Mouse (Mus musculus): ENCODE measurements at regions not wholly inside any gene's neighbourhood (a gene's known extent, or its start where the extent isn't known, plus 50 kb on each side); places are given as distances from the start of the nearest gene placed in this dataset.

GRCm38 (mm10) chr3:102574320-102574719, 104.6 kb downstream of the Ngf start:
- no peak for DNase-seq (ENCODE audit: low spot score in 2 of 2)

- no peak for DNase-seq (ENCODE audit: low spot score in 2 of 2)
Measured at GRCm38 (mm10) chr3:102576896-102577295, 107.2 kb downstream of the Ngf start.

- DNase-seq (ENCODE audit: low spot score in 2 of 2), result no peak
Measured at GRCm38 (mm10) chr3:102581830-102582229, 112.1 kb downstream of the Ngf start.

- no peak for DNase-seq (ENCODE audit: low spot score in 2 of 2)
Measured at GRCm38 (mm10) chr3:102585136-102585535, 115.4 kb downstream of the Ngf start.

GRCm38 (mm10) chr3:102586221-102586620, 116.5 kb downstream of the Ngf start:
- no peak for DNase-seq (ENCODE audit: low spot score in 2 of 2)

GRCm38 (mm10) chr3:102592041-102592440, 122.3 kb downstream of the Ngf start:
- no peak for DNase-seq (ENCODE audit: low spot score in 2 of 2)

GRCm38 (mm10) chr3:102596944-102597551, 127.3 kb downstream of the Ngf start:
- DNase-seq (ENCODE audit: low spot score in 2 of 2), result no peak

GRCm38 (mm10) chr3:102599061-102599460, 129.3 kb downstream of the Ngf start:
- DNase-seq (ENCODE audit: low spot score in 2 of 2), result no peak

GRCm38 (mm10) chr3:102602766-102603165, 131.6 kb upstream of the Tspan2 start:
- no peak for DNase-seq (ENCODE audit: low spot score in 2 of 2)

GRCm38 (mm10) chr3:102605284-102605683, 129.0 kb upstream of the Tspan2 start:
- no peak for DNase-seq (ENCODE audit: low spot score in 2 of 2)

GRCm38 (mm10) chr3:102610970-102611369, 123.4 kb upstream of the Tspan2 start:
- DNase-seq (ENCODE audit: low spot score in 2 of 2), result no peak

GRCm38 (mm10) chr3:102611398-102612366, 122.6 kb upstream of the Tspan2 start:
- no peak for DNase-seq (ENCODE audit: low spot score in 2 of 2)

- DNase-seq (ENCODE audit: low spot score in 2 of 2), result no peak
Measured at GRCm38 (mm10) chr3:102619666-102620377, 114.5 kb upstream of the Tspan2 start.

- DNase-seq (ENCODE audit: low spot score in 2 of 2), result no peak
Measured at GRCm38 (mm10) chr3:102636076-102636475, 98.3 kb upstream of the Tspan2 start.

GRCm38 (mm10) chr3:102636674-102637073, 97.7 kb upstream of the Tspan2 start:
- no peak for DNase-seq (ENCODE audit: low spot score in 2 of 2)

- peak; percentile 72 to 82 for DNase-seq (ENCODE audit: low spot score in 2 of 2)
Measured at GRCm38 (mm10) chr3:102644276-102644940, 89.9 kb upstream of the Tspan2 start.

GRCm38 (mm10) chr3:102648450-102648849, 85.9 kb upstream of the Tspan2 start:
- DNase-seq (ENCODE audit: low spot score in 2 of 2), result no peak

GRCm38 (mm10) chr3:102654962-102655361, 79.4 kb upstream of the Tspan2 start:
- DNase-seq (ENCODE audit: low spot score in 2 of 2), result no peak

- no peak for DNase-seq (ENCODE audit: low spot score in 2 of 2)
Measured at GRCm38 (mm10) chr3:102657116-102657515, 77.2 kb upstream of the Tspan2 start.

- DNase-seq (ENCODE audit: low spot score in 2 of 2), result no peak
Measured at GRCm38 (mm10) chr3:102657531-102658060, 76.7 kb upstream of the Tspan2 start.

GRCm38 (mm10) chr3:102659352-102659751, 75.0 kb upstream of the Tspan2 start:
- no peak for DNase-seq (ENCODE audit: low spot score in 2 of 2)
